Mouse (Mus musculus) kidney, adult 2 months (tissue): ENCODE results near the gene Scgb1a1. TPM values are rescaled to one million over a fixed set of nuclear protein-coding genes. Genes with fewer than 3 reads are reported as not detected.

Source experiments
- DNase-seq: peaks from one replicate; pipeline ENCODE4 v3.0.0; 2021
- H3K27ac ChIP-seq: fragments of 200-500 bp; 2 replicates; pipeline ENCODE4 v1.5.1; 2012; ENCODE audit warnings: low read depth, low read length, control low read depth, inconsistent platforms; ENCODE audit not compliant: insufficient read depth
- H3K27me3 ChIP-seq: fragments of 200-500 bp; replicated peaks from 2 replicates; pipeline ENCODE4 v1.6.1; 2012; ENCODE audit warnings: mild to moderate bottlenecking, moderate library complexity, low read length, inconsistent platforms; ENCODE audit not compliant: control insufficient read depth, insufficient read depth
- H3K36me3 ChIP-seq: fragments of 200-500 bp; 2 replicates; pipeline ENCODE4 v1.6.1; 2012; ENCODE audit warnings: mild to moderate bottlenecking, moderate library complexity, low read length, inconsistent platforms; ENCODE audit not compliant: control insufficient read depth, insufficient read depth
- H3K4me1 ChIP-seq: fragments of 200-500 bp; 2 replicates; pipeline ENCODE4 v1.6.1; 2011; ENCODE audit warnings: low read length; ENCODE audit not compliant: control insufficient read depth, insufficient read depth
- H3K4me3 ChIP-seq: fragments of 200-500 bp; 2 replicates; pipeline ENCODE4 v1.5.1; 2011; ENCODE audit warnings: mild to moderate bottlenecking, low read depth, low read length, control low read depth; ENCODE audit not compliant: insufficient read depth
- CTCF ChIP-seq: fragments of 200-500 bp; conservative IDR thresholded peaks from 2 replicates; pipeline ENCODE4 v1.5.1; 2011; ENCODE audit warnings: low read depth, mild to moderate bottlenecking, control low read depth, low read length, moderate library complexity, mixed read lengths; ENCODE audit not compliant: insufficient read depth, insufficient read length
- POLR2A ChIP-seq: fragments of 200-500 bp; IDR thresholded peaks from one replicate; pipeline ENCODE4 v1.6.1; 2011; ENCODE audit warnings: low read depth, low read length, control low read depth
- WGBS: fragments of 180-500 bp; shearing (Covaris S2); methylation state at CpG from one replicate; pipeline ENCODE4 v1.1.7; 2018; 5-methylcytosine and 5-hydroxymethylcytosine counted together
- polyA plus RNA-seq: library from polyadenylated mRNA; depleted of rRNA; stranded (reverse); fragments of >200 nt; gene quantifications from 2 replicates; pipeline ENCODE4 v1.2.3, GENCODE M21; 2012

Scgb1a1 gene
- polyA plus RNA-seq, 1 experiment: 0.22 TPM

DNA sequence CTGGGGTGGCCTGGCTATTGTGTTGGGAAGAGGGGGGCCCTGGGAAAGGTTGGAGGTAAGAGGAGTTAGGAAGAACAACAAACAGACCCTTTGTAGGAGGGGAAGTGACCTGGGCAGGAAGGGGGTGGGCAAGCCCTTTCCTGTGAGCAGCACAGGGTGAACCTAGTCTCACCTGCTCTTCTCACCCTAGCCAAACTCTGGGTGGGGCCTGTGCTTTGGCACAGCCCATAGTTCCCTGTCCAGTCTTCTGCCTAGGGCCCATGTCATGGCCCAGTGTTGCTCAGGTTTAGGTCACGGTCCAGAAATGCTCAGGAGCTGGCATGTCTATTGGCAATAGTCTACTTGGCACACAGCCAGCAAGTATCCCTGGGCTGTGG is 19.6 kb upstream of the Scgb1a1 start:
- H3K4me1 ChIP-seq: 0 out of 2 replicates have a peak, but pooled peaks cover 3% of the 10 kb centered on the region
- no peak overlapping the region for H3K4me3 ChIP-seq
- H3K27me3 ChIP-seq: no peaks in the 10 kb centered on the region
- no peak for DNase-seq
- H3K36me3 ChIP-seq: no peaks in the 10 kb centered on the region
- TF ChIP-seq POLR2A (no peak), CTCF (no peak)
- 39% methylated on average over 1 of the region's 1 CpGs for WGBS
- H3K27ac ChIP-seq: no peak overlapping the region

- H3K4me1 ChIP-seq: 0 out of 2 replicates have a peak, but pooled peaks cover 3% of the 10 kb centered on the region
- WGBS: 39% methylated on average over 4 of the region's 4 CpGs
- no peak for DNase-seq
- H3K36me3 ChIP-seq: no peaks in the 10 kb centered on the region
- no peak overlapping the region for H3K27ac ChIP-seq
- H3K27me3 ChIP-seq: no peaks in the 10 kb centered on the region
- no peak for TF ChIP-seq POLR2A
- TF ChIP-seq CTCF: no peak
- no peak overlapping the region for H3K4me3 ChIP-seq
These were observed 19.1 kb upstream of the Scgb1a1 start for GRCm38 (mm10) chr19:9106751-9107378.

GRCm38 (mm10) chr19:9106096-9106495 is 18.3 kb upstream of the Scgb1a1 start:
- Histone ChIP-seq H3K36me3 (no peaks in the 10 kb centered on the region), H3K4me1 (0 out of 2 replicates have a peak, but pooled peaks cover 3% of the 10 kb centered on the region), H3K4me3 (no peak overlapping the region), H3K27me3 (no peaks in the 10 kb centered on the region), H3K27ac (no peak overlapping the region)
- TF ChIP-seq POLR2A: no peak
- no peak for TF ChIP-seq CTCF
- DNase-seq: no peak
- 59% methylated on average over 5 of the region's 5 CpGs for WGBS

GRCm38 (mm10) chr19:9105101-9105685 is 17.4 kb upstream of the Scgb1a1 start:
- 81% methylated on average over 3 of the region's 3 CpGs for WGBS
- Histone ChIP-seq H3K27me3 (no peaks in the 10 kb centered on the region), H3K4me1 (0 out of 2 replicates have a peak, but pooled peaks cover 3% of the 10 kb centered on the region), H3K36me3 (no peaks in the 10 kb centered on the region), H3K27ac (no peak overlapping the region), H3K4me3 (no peak overlapping the region)
- TF ChIP-seq POLR2A (no peak), CTCF (no peak)
- DNase-seq: no peak

GRCm38 (mm10) chr19:9103986-9104385 is 16.2 kb upstream of the Scgb1a1 start:
- H3K36me3 ChIP-seq: no peaks in the 10 kb centered on the region
- WGBS: 80% methylated on average over 4 of the region's 4 CpGs
- 0 out of 2 replicates have a peak, but pooled peaks cover 3% of the 10 kb centered on the region for H3K4me1 ChIP-seq
- no peaks in the 10 kb centered on the region for H3K27me3 ChIP-seq
- no peak for DNase-seq
- TF ChIP-seq CTCF (no peak), POLR2A (no peak)
- H3K27ac ChIP-seq: no peak overlapping the region
- no peak overlapping the region for H3K4me3 ChIP-seq

DNA sequence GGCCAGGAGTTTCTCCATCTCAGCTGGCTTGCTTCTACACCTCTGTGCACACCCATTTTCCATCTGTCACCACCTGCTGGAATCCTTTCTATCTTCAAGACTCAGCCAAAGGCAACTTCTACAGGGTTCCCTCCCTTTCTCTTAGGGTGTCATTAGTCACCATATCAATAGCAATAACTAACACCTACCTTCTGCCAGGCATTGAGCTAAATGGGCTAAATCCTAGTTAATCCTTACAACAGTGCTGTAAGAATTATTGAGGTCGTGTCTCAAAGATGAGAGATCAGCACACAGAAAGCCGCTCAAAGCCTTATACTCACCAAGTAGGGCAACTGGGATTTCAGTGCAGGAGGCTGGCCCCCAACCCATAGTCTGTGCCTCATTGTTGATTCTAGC is 13.3 kb upstream of the Scgb1a1 start:
- Histone ChIP-seq H3K27ac (no peak overlapping the region), H3K4me3 (no peak overlapping the region), H3K4me1 (no peaks in the 10 kb centered on the region), H3K36me3 (no peaks in the 10 kb centered on the region), H3K27me3 (no peaks in the 10 kb centered on the region)
- WGBS: 87% methylated on average over 2 of the region's 2 CpGs
- no peak for DNase-seq
- TF ChIP-seq POLR2A (no peak), CTCF (no peak)

GRCm38 (mm10) chr19:9100297-9101061 is 12.7 kb upstream of the Scgb1a1 start:
- H3K27me3 ChIP-seq: no peaks in the 10 kb centered on the region
- H3K36me3 ChIP-seq: no peaks in the 10 kb centered on the region
- no peak overlapping the region for H3K27ac ChIP-seq
- WGBS: 81% methylated on average over 17 of the region's 17 CpGs
- H3K4me1 ChIP-seq: no peaks in the 10 kb centered on the region
- TF ChIP-seq CTCF: no peak
- TF ChIP-seq POLR2A: no peak
- DNase-seq: no peak
- H3K4me3 ChIP-seq: no peak overlapping the region

DNA sequence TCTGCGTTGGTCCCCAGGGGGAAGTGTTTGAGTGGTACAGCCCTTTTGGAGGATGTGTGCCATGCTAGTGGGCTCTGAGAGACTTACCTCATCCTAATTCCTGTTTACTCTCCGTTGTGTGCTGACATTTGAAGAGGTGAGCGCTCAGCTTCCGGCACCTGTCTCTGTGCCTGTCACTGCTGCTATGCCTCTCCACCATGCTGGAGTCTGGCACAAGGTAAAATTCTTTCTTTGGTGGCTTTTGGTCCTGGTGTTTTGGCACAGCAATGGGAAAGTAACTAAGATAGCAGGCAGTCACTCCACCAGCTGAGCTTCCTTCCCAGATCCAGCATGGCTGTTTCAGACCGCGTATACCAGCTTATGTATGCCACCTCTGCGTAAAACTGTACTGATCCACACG is 12.0 kb upstream of the Scgb1a1 start:
- WGBS: 93% methylated on average over 8 of the region's 8 CpGs
- Histone ChIP-seq H3K4me3 (no peak overlapping the region), H3K36me3 (no peaks in the 10 kb centered on the region), H3K27me3 (no peaks in the 10 kb centered on the region), H3K27ac (no peak overlapping the region), H3K4me1 (no peaks in the 10 kb centered on the region)
- TF ChIP-seq POLR2A (no peak), CTCF (no peak)
- DNase-seq: no peak
